Mouse (Mus musculus) C2C12 (cell line): ENCODE measurements around the gene Cyb5d1. TPM values are rescaled to one million over a fixed set of nuclear protein-coding genes. Genes with fewer than 3 reads are reported as not detected.

Experiments used
- H3K27me3 ChIP-seq: one replicate; pipeline ENCODE4 v1.6.1; 2011; ENCODE audit not compliant: control insufficient read depth, insufficient read depth, insufficient read length
- H3K36me3 ChIP-seq: one replicate; pipeline ENCODE4 v1.6.1; 2011; ENCODE audit not compliant: control insufficient read depth, insufficient read depth
- H3K4me3 ChIP-seq: one replicate; pipeline ENCODE4 v1.5.1; 2011; ENCODE audit warnings: mild to moderate bottlenecking, control low read depth; ENCODE audit not compliant: poor library complexity, insufficient read depth, severe bottlenecking
- H3K79me2 ChIP-seq: one replicate; pipeline ENCODE4 v1.6.1; 2011; ENCODE audit not compliant: control insufficient read depth, insufficient read depth
- H3K79me3 ChIP-seq: one replicate; pipeline ENCODE4 v1.6.1; 2011; ENCODE audit warnings: low read depth, control low read depth
- H3ac ChIP-seq: one replicate; pipeline ENCODE3; 2011; ENCODE audit warnings: low read depth; ENCODE audit not compliant: control insufficient read depth, insufficient read length
- CEBPB ChIP-seq: IDR thresholded peaks from one replicate; pipeline ENCODE4 v1.6.1; 2011; ENCODE audit warnings: low read depth, mild to moderate bottlenecking, control low read depth, moderate library complexity
- CTCF ChIP-seq: IDR thresholded peaks from one replicate; pipeline ENCODE4 v1.5.1; 2011; ENCODE audit not compliant: control insufficient read depth, insufficient read depth, insufficient read length
- FOSL1 ChIP-seq: IDR thresholded peaks from one replicate; pipeline ENCODE4 v1.8.0; 2011; ENCODE audit warnings: mild to moderate bottlenecking, low read length; ENCODE audit not compliant: poor library complexity, insufficient read depth, severe bottlenecking
- MAX ChIP-seq: IDR thresholded peaks from one replicate; pipeline ENCODE4 v1.6.1; 2011; ENCODE audit warnings: mild to moderate bottlenecking, control low read depth
- MYOD1 ChIP-seq: IDR thresholded peaks from one replicate; pipeline ENCODE4 v1.6.1; 2011; ENCODE audit warnings: low read depth; ENCODE audit not compliant: control insufficient read depth, insufficient read length
- MYOG ChIP-seq: IDR thresholded peaks from one replicate; pipeline ENCODE4 v1.6.1; 2011; ENCODE audit not compliant: control insufficient read depth, insufficient read length; ENCODE audit errors: extremely low read depth
- USF1 ChIP-seq: IDR thresholded peaks from one replicate; pipeline ENCODE4 v1.6.1; 2011; ENCODE audit warnings: low read depth, mild to moderate bottlenecking, control low read depth, moderate library complexity
- polyA plus RNA-seq: library from polyadenylated mRNA; unstranded; fragments of >200 nt; fragmentation: generic; extraction: Trizol; gene quantifications from one replicate; pipeline ENCODE4 v1.2.1, GENCODE M21; 2012; ENCODE audit warnings: missing spikeins

Cyb5d1 gene
- polyA plus RNA-seq, 1 experiment = 22.8 TPM

DNA sequence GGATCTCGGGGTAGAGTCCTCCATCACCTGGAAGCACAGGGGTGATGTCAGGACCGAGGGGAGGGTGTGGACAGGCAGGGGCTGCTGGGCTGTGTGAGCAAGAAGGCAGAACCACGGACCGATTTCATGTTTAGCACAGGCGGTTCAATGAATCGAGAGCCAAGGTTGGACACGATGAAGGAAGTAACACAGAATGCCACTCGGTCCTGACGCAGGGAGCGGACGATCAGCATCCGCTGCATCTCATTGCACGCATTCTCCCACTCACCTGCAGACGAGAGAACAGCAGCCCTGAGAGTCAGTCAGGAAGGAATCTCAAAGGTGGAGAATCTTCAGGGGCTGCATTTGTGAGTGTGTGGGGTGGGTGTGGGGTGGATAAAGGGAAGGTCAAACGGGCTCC, 35.2 kb upstream of the Cyb5d1 start:
- no peaks in the 10 kb centered on the region for H3K36me3 ChIP-seq
- TF ChIP-seq MYOD1 = no peak
- no peak for TF ChIP-seq MAX
- no peak for TF ChIP-seq MYOG
- no peak overlapping the region for H3ac ChIP-seq
- H3K27me3 ChIP-seq = peaks cover under 1% of the 10 kb centered on the region
- H3K79me3 ChIP-seq = no peaks in the 10 kb centered on the region
- H3K4me3 ChIP-seq = no peak overlapping the region
- no peaks in the 10 kb centered on the region for H3K79me2 ChIP-seq

- TF ChIP-seq FOSL1 (no peak), USF1 (no peak), CEBPB (no peak), CTCF (no peak), MYOG (no peak), MYOD1 (no peak), MAX (no peak)
- Histone ChIP-seq H3K27me3 (peaks cover 3% of the 10 kb centered on the region), H3K36me3 (no peaks in the 10 kb centered on the region), H3K79me2 (no peaks in the 10 kb centered on the region), H3ac (no peak overlapping the region), H3K79me3 (no peaks in the 10 kb centered on the region), H3K4me3 (no peak overlapping the region)
Measured at GRCm38 (mm10) chr11:69429313-69429712, 33.9 kb upstream of the Cyb5d1 start.

GRCm38 (mm10) chr11:69428751-69429150, 33.3 kb upstream of the Cyb5d1 start:
- no peaks in the 10 kb centered on the region for H3K79me2 ChIP-seq
- H3K27me3 ChIP-seq = peaks cover 6% of the 10 kb centered on the region
- no peak overlapping the region for H3K4me3 ChIP-seq
- H3K79me3 ChIP-seq = no peaks in the 10 kb centered on the region
- no peak overlapping the region for H3ac ChIP-seq
- TF ChIP-seq FOSL1 (no peak), MYOD1 (no peak), MYOG (no peak), CEBPB (no peak), MAX (no peak), USF1 (no peak), CTCF (no peak)
- H3K36me3 ChIP-seq = no peaks in the 10 kb centered on the region

GRCm38 (mm10) chr11:69426246-69426645, 30.8 kb upstream of the Cyb5d1 start:
- TF ChIP-seq CTCF = no peak
- no peak for TF ChIP-seq MAX
- no peak for TF ChIP-seq FOSL1
- no peak for TF ChIP-seq MYOD1
- no peak for TF ChIP-seq MYOG
- TF ChIP-seq USF1 = no peak
- TF ChIP-seq CEBPB = no peak

DNA sequence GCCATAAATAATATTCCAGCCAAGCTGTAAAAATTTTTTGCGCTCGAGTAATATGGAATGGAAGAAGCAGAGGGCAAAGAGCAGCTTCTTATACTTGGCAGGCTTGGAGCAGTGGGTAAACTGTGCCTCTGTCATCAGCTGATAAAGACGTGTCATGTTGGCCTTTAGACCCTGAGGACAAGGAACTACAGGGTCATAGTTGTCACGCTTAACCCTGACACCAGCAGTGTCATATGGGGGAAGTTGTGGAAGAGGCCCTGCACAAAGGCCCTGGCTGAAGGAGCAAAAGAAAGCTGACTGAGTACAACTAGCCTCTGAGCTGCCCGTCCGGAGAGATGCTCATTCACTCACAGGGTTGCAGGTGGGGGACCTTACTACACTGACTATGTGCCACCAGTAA, 28.5 kb upstream of the Cyb5d1 start:
- Histone ChIP-seq H3K79me2 (no peaks in the 10 kb centered on the region), H3K27me3 (peaks cover 10% of the 10 kb centered on the region), H3K4me3 (no peak overlapping the region), H3ac (no peak overlapping the region), H3K36me3 (no peaks in the 10 kb centered on the region), H3K79me3 (no peaks in the 10 kb centered on the region)
- TF ChIP-seq CEBPB = no peak

More at GRCm38 (mm10) chr11:69426246-69426645, 30.8 kb upstream of the Cyb5d1 start:
- no peak overlapping the region for H3K4me3 ChIP-seq
- peaks cover 10% of the 10 kb centered on the region for H3K27me3 ChIP-seq
- no peaks in the 10 kb centered on the region for H3K36me3 ChIP-seq
- H3K79me2 ChIP-seq = no peaks in the 10 kb centered on the region
- no peak overlapping the region for H3ac ChIP-seq
- no peaks in the 10 kb centered on the region for H3K79me3 ChIP-seq

DNA sequence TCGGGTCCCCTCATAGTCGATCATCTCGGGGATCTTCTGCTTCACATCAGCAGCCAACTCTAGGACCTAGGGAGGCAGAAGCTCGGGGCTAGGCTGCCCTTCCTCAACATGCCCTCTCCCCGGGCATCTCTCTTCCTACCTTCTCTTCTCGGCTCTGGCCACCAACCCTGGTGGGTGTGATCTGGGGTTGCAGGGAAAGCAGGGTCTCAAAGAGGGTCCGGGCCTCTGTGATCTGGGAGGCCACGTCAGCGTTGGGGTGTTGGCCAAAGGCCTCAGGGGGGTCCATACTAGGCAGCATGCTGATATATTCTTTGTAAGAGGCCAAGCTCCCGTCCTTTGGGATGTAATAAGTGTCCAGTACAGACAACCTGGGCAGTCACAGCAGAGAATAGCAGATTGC, 27.4 kb upstream of the Cyb5d1 start:
- Histone ChIP-seq H3K4me3 (no peak overlapping the region), H3K79me3 (no peaks in the 10 kb centered on the region), H3K79me2 (no peaks in the 10 kb centered on the region), H3K27me3 (peaks cover 10% of the 10 kb centered on the region), H3ac (no peak overlapping the region), H3K36me3 (no peaks in the 10 kb centered on the region)
- no peak for TF ChIP-seq CTCF
- TF ChIP-seq CEBPB = no peak
- no peak for TF ChIP-seq USF1
- no peak for TF ChIP-seq MAX
- TF ChIP-seq FOSL1 = no peak
- no peak for TF ChIP-seq MYOG
- TF ChIP-seq MYOD1 = no peak
